Mouse (Mus musculus): ENCODE results near the gene Pomc.
"Not testable (repeated sequence)": the region's sequence is repeated elsewhere in the genome, so short reads cannot be mapped to it uniquely, and the experiment has no call there.

Gene Pomc

DNA sequence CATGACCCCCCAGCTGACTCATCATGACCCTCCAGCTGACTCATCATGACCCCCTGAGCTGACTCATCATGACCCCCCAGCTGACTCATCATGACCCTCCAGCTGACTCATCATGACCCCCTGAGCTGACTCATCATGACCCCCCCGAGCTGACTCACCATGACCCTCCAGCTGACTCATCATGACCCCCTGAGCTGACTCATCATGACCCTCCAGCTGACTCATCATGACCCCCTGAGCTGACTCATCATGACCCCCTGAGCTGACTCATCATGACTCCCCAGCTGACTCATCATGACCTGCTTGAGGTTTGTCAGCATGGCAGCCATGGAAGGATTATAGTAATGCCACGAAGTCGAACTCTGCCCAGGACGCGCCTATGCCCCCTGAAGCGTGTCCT is 18.4 kb downstream of the Pomc start:
- not testable (repeated sequence) for DNase-seq

DNA sequence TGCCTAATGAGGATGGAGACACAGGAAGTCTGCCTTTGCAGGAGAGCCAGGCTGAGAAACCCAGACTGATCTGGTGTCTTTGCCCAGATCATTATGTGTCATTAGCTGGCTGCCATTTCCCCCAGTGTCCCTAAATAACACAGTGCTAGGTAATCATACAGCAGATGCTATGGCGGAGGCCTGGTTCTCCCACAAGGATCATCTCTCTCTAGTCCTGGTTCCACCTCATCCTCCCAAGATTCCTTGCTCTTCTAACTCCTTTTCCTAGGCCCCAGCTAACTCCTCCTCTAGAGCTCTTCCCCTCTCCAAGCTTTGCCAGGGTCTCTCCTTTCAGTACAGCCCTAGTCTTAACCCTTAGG is 26.2 kb downstream of the Pomc start:
- no peak for DNase-seq

- peak; percentile 78 for DNase-seq
Observed at GRCm38 (mm10) chr12:3981350-3982131, 26.8 kb downstream of the Pomc start.

DNA sequence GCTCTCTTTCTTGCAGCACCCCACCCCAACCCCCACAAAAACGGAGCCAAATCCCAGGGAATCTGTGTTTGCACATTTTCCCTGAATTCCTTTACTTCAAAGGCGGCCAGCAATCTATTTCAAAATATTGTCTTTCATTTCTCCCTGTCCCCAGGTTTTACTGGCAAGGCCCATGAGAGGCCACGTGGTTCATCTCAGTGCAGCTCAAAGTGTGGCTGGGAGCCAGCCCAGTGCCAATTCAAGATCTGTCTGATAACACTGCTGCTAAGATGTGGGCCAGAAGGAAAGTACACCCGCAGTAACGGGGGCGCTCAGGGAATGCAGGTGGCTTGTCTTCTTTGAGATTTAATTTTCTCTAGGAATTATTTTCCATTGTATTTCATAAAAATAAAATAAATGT is 27.5 kb downstream of the Pomc start:
- DNase-seq, result peak; percentile 51

GRCm38 (mm10) chr12:3983736-3984135 is 29.0 kb downstream of the Pomc start:
- DNase-seq, result peak; percentile 76

DNA sequence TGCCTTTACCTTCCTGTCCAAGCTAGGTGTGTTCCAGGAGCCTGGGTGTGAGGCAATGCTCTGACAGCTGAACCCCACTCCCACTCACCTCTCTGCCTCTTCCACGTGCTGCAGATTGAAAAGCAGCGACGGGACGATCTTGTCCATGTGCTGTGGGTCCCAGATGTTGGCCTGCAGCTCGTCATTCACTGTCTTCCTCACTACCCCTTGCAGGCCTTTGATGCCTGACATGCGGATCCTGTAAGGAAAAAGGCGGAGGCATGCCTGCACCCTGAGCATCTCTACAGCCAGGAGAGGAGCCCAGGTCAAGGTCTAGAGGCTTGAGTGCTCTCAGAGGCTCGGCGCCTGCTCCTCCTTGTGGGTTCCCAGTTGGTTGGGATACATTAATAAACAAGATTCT is 29.7 kb downstream of the Pomc start:
- no peak for DNase-seq

DNA sequence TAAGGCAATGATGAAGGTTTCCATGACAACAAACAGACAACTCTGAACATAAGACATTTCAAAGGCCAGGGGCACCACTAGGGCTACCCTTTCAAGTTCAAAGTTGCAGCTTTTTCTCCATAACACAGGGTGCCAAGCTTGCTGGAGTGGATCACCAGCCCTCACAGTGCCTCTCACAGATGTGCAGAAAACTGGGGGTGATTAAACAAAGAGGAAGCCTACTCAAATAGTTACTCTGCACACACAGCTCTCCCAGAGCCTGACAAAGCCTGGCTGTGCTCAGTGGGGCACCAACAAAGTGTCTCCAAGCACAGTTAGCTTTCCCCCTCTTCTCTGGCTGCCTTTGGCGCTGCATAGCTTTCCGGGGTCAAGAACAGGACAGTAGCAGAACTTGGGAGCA is 35.2 kb downstream of the Pomc start:
- no peak for DNase-seq

GRCm38 (mm10) chr12:3991047-3991446 is 36.3 kb downstream of the Pomc start:
- no peak for DNase-seq

DNA sequence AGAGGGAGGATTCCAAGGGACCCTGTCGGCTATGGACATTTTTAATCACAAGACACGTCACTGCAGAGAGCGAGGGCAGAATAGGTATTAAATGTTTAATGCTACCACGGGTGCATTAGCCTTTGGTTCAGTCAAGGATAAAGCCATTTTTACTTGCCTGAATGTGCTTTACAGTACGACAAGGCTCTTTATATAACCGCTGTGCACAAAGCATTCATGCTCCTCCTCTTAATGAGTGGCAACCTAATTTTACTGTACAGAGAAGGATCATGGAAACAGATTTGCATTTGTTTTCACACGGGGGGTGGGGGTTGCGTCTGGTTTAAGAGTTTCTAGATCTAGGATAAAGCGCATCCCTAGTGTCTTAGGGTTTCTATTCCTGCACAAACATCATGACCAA is 42.0 kb downstream of the Pomc start:
- DNase-seq, result no peak

DNA sequence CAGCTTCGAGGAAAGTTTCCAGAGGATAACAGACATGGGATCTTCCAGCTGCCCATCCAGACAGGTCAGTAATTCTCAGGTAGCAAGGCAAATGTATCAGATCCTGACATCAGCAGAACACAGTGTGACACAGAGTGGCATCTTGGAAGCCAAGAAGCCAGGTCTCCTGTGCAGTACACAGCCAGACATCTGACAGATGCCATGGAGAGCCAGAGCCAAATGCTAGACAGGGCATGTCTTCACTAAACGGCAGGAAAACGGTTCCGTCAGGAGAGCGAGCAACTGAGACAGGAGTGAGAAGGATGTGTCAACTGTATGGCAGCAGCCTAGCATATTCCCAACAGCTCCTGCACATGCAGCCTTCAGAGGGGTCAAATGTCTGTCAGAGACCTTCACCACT is 45.7 kb downstream of the Pomc start:
- no peak for DNase-seq

DNA sequence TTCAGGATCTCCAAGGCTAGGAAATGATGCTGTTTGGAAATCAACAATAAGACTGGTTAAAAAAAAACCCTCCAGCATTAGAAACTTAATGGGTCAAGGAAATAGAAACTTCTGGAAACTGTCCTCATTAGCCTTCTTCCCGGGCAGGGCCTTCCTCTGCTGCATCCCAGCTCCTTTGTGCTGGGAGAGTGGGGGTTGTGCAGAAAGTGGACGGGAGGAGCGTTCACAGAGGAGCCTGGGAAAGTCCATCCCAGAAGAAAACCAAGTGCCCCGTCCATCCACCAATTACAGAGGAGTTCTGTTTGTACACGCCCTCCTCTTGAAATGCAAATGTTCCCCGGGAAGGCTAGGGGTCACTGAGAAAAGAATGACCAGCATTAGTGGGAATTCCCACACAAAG is 49.9 kb downstream of the Pomc start:
- no peak for DNase-seq

GRCm38 (mm10) chr12:4006079-4006478 is 51.3 kb downstream of the Pomc start:
- no peak for DNase-seq

GRCm38 (mm10) chr12:4007181-4007580 is 52.4 kb downstream of the Pomc start:
- no peak for DNase-seq

DNA sequence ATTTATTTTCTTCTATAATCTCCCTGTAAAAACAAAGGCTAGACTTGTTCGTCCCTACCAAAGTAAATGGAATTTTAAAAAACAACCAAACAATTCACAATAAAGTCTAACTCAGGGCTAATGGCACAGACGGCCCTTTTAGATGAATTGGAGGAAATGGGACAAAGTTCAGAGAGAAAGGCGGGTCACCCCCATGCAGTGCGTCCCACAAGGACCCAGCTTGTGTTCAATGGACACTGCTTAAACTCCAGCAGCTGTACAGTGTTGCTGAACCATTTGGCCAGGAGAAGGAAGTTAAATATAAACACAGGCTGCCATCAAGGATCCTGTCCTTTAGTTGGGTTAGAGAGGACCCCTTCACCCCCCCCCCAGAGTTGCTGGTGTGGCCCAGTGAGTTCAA is 53.0 kb downstream of the Pomc start:
- no peak for DNase-seq

DNA sequence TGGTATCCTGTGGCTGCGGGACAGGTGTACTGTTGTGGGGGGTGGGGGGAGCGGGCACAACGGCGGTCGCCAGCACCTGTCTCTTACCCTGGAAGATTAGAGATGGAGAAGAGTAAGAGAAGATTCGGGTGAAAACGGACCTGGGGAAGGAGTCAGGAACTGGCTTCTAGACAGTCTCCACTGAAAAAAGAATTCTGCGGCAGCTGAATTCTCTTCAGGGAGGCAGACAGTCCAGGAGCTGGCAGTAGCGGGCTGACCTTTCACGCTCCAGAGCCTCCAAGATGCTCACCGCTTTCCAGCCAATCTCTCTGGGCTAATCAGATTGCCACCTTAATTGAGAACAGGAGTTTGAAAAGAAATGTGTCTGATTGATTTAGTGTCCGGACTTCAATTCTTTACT is 54.0 kb downstream of the Pomc start:
- DNase-seq, result no peak

Measured in right cerebral cortex, postnatal 25 days (tissue).